Mouse (Mus musculus): ENCODE measurements around the gene Slfnl1. TPM values are rescaled to one million over a fixed set of nuclear protein-coding genes. Genes with fewer than 3 reads are reported as not detected.

The Slfnl1 gene
- polyA plus RNA-seq (2012; rRNA removed), result 0.10 and 0.18 TPM in 2 replicates

- DNase-seq (ENCODE audit: low read depth), result no peak
- TF ChIP-seq POLR2A (IDR thresholded peaks at IDR 0.05; ENCODE audit: borderline replicate concordance, extremely low read depth, insufficient read depth, insufficient read length, poor library complexity, severe bottlenecking), result no peak
- no peak for TF ChIP-seq CTCF (IDR thresholded peaks at IDR 0.05; ENCODE audit: borderline replicate concordance, extremely low read depth, insufficient read depth, insufficient read length)
Measured at GRCm38 (mm10) chr4:120531986-120532385, at the start of gene Slfnl1. Slfnl1 (plus strand) TSS chr4:120532231.

- no peak for TF ChIP-seq CTCF (IDR thresholded peaks at IDR 0.05; ENCODE audit: borderline replicate concordance, extremely low read depth, insufficient read depth, insufficient read length)
- no peak for TF ChIP-seq POLR2A (IDR thresholded peaks at IDR 0.05; ENCODE audit: borderline replicate concordance, extremely low read depth, insufficient read depth, insufficient read length, poor library complexity, severe bottlenecking)
Measured at GRCm38 (mm10) chr4:120487707-120488106, 44.3 kb upstream of the Slfnl1 start.

GRCm38 (mm10) chr4:120506955-120507354 lies 25.1 kb upstream of the Slfnl1 start:
- TF ChIP-seq POLR2A (IDR thresholded peaks at IDR 0.05; ENCODE audit: borderline replicate concordance, extremely low read depth, insufficient read depth, insufficient read length, poor library complexity, severe bottlenecking) (no peak), CTCF (IDR thresholded peaks at IDR 0.05; ENCODE audit: borderline replicate concordance, extremely low read depth, insufficient read depth, insufficient read length) (no peak)
- DNase-seq (ENCODE audit: low read depth), result no peak

More at GRCm38 (mm10) chr4:120487707-120488106, 44.3 kb upstream of the Slfnl1 start:
- no peak for DNase-seq (ENCODE audit: low read depth)

- TF ChIP-seq POLR2A (IDR thresholded peaks at IDR 0.05; ENCODE audit: borderline replicate concordance, extremely low read depth, insufficient read depth, insufficient read length, poor library complexity, severe bottlenecking), result no peak
- no peak for TF ChIP-seq CTCF (IDR thresholded peaks at IDR 0.05; ENCODE audit: borderline replicate concordance, extremely low read depth, insufficient read depth, insufficient read length)
- DNase-seq (ENCODE audit: low read depth), result no peak
Measured at GRCm38 (mm10) chr4:120511203-120511602, 20.8 kb upstream of the Slfnl1 start.

- no peak for TF ChIP-seq CTCF (IDR thresholded peaks at IDR 0.05; ENCODE audit: borderline replicate concordance, extremely low read depth, insufficient read depth, insufficient read length)
- no peak for TF ChIP-seq POLR2A (IDR thresholded peaks at IDR 0.05; ENCODE audit: borderline replicate concordance, extremely low read depth, insufficient read depth, insufficient read length, poor library complexity, severe bottlenecking)
- no peak for DNase-seq (ENCODE audit: low read depth)
Measured at GRCm38 (mm10) chr4:120514366-120514765, 17.7 kb upstream of the Slfnl1 start.

- no peak for TF ChIP-seq POLR2A (IDR thresholded peaks at IDR 0.05; ENCODE audit: borderline replicate concordance, extremely low read depth, insufficient read depth, insufficient read length, poor library complexity, severe bottlenecking)
- TF ChIP-seq CTCF (IDR thresholded peaks at IDR 0.05; ENCODE audit: borderline replicate concordance, extremely low read depth, insufficient read depth, insufficient read length), result no peak
- DNase-seq (ENCODE audit: low read depth), result no peak
Measured at GRCm38 (mm10) chr4:120516491-120516890, 15.5 kb upstream of the Slfnl1 start.

- TF ChIP-seq POLR2A (IDR thresholded peaks at IDR 0.05; ENCODE audit: borderline replicate concordance, extremely low read depth, insufficient read depth, insufficient read length, poor library complexity, severe bottlenecking), result no peak
- no peak for TF ChIP-seq CTCF (IDR thresholded peaks at IDR 0.05; ENCODE audit: borderline replicate concordance, extremely low read depth, insufficient read depth, insufficient read length)
- no peak for DNase-seq (ENCODE audit: low read depth)
Measured at GRCm38 (mm10) chr4:120516907-120517306, 15.1 kb upstream of the Slfnl1 start.

- TF ChIP-seq POLR2A (IDR thresholded peaks at IDR 0.05; ENCODE audit: borderline replicate concordance, extremely low read depth, insufficient read depth, insufficient read length, poor library complexity, severe bottlenecking) (no peak), CTCF (IDR thresholded peaks at IDR 0.05; ENCODE audit: borderline replicate concordance, extremely low read depth, insufficient read depth, insufficient read length) (no peak)
Measured at GRCm38 (mm10) chr4:120517335-120517734, 14.7 kb upstream of the Slfnl1 start.

GRCm38 (mm10) chr4:120521761-120522160 lies 10.3 kb upstream of the Slfnl1 start:
- DNase-seq (ENCODE audit: low read depth), result no peak
- TF ChIP-seq POLR2A (IDR thresholded peaks at IDR 0.05; ENCODE audit: borderline replicate concordance, extremely low read depth, insufficient read depth, insufficient read length, poor library complexity, severe bottlenecking), result no peak
- no peak for TF ChIP-seq CTCF (IDR thresholded peaks at IDR 0.05; ENCODE audit: borderline replicate concordance, extremely low read depth, insufficient read depth, insufficient read length)

More at GRCm38 (mm10) chr4:120517335-120517734, 14.7 kb upstream of the Slfnl1 start:
- no peak for DNase-seq (ENCODE audit: low read depth)

GRCm38 (mm10) chr4:120522351-120522750 lies 9.7 kb upstream of the Slfnl1 start:
- no peak for DNase-seq (ENCODE audit: low read depth)
- no peak for TF ChIP-seq POLR2A (IDR thresholded peaks at IDR 0.05; ENCODE audit: borderline replicate concordance, extremely low read depth, insufficient read depth, insufficient read length, poor library complexity, severe bottlenecking)
- TF ChIP-seq CTCF (IDR thresholded peaks at IDR 0.05; ENCODE audit: borderline replicate concordance, extremely low read depth, insufficient read depth, insufficient read length), result no peak

GRCm38 (mm10) chr4:120523092-120523491 lies 8.9 kb upstream of the Slfnl1 start:
- TF ChIP-seq POLR2A (IDR thresholded peaks at IDR 0.05; ENCODE audit: borderline replicate concordance, extremely low read depth, insufficient read depth, insufficient read length, poor library complexity, severe bottlenecking), result no peak
- no peak for TF ChIP-seq CTCF (IDR thresholded peaks at IDR 0.05; ENCODE audit: borderline replicate concordance, extremely low read depth, insufficient read depth, insufficient read length)
- no peak for DNase-seq (ENCODE audit: low read depth)

GRCm38 (mm10) chr4:120528171-120528570 lies 3.9 kb upstream of the Slfnl1 start:
- no peak for TF ChIP-seq POLR2A (IDR thresholded peaks at IDR 0.05; ENCODE audit: borderline replicate concordance, extremely low read depth, insufficient read depth, insufficient read length, poor library complexity, severe bottlenecking)
- no peak for TF ChIP-seq CTCF (IDR thresholded peaks at IDR 0.05; ENCODE audit: borderline replicate concordance, extremely low read depth, insufficient read depth, insufficient read length)
- DNase-seq (ENCODE audit: low read depth), result no peak

Data from brain, embryonic 14.5 days (tissue).